Mouse (Mus musculus) heart, postnatal 25 days (tissue): ENCODE measurements around the gene Tent5d. TPM values are rescaled to one million over a fixed set of nuclear protein-coding genes. Genes with fewer than 3 reads are reported as not detected.

ENCODE experiments used
- DNase-seq: peaks from one replicate; pipeline ENCODE4 v3.0.0; 2022; ENCODE audit warnings: low spot score
- intact Hi-C: fragments of 180-260 bp; cut with DNase I; formaldehyde crosslinking; loops from one replicate; pipeline ENCODE4 v1.15.1; 2025
- total RNA-seq, 2 experiments: library from RNA; stranded (reverse); gene quantifications; 2 replicates each; pipeline ENCODE4 v1.2.3; 2021

Tent5d gene
- total RNA-seq = not detected

- intact Hi-C loops = no loop called here
- no peak for DNase-seq
Observed at GRCm38 (mm10) chrX:107792290-107792689, at the start of gene Tent5d. Gene Tent5d (plus strand): TSS chrX:107792590.

- DNase-seq = no peak
- intact Hi-C loops = no loop called here
Observed at GRCm38 (mm10) chrX:107767896-107768295, 24.5 kb upstream of the Tent5d start.

GRCm38 (mm10) chrX:107790136-107790535 is 2.3 kb upstream of the Tent5d start:
- intact Hi-C loops = no loop called here
- DNase-seq = no peak

GRCm38 (mm10) chrX:107790750-107791493 is 1.5 kb upstream of the Tent5d start:
- intact Hi-C loops = no loop called here
- no peak for DNase-seq

- DNase-seq = no peak
- intact Hi-C loops = no loop called here
Observed at GRCm38 (mm10) chrX:107795785-107796184, 3.4 kb downstream of the Tent5d start.

- intact Hi-C loops = no loop called here
- DNase-seq = no peak
Observed at GRCm38 (mm10) chrX:107796919-107797318, 4.5 kb downstream of the Tent5d start.

- no peak for DNase-seq
- intact Hi-C loops = no loop called here
Observed at GRCm38 (mm10) chrX:107812120-107812519, 19.7 kb downstream of the Tent5d start.

GRCm38 (mm10) chrX:107815502-107816217 is 23.3 kb downstream of the Tent5d start:
- intact Hi-C loops = loop anchor here (2.0 kb wide), 1 partner anchor 723 kb away; no protein-coding TSS in a partner anchor
- DNase-seq = peak; percentile 1

GRCm38 (mm10) chrX:107816218-107816554 is 23.8 kb downstream of the Tent5d start, which contains the start of gene 2610002M06Rik:
Gene 2610002M06Rik (minus strand): TSS chrX:107816334.
- intact Hi-C loops = loop anchor here (2.0 kb wide), 1 partner anchor 723 kb away; no protein-coding TSS in a partner anchor

GRCm38 (mm10) chrX:107816726-107817125 is 24.3 kb downstream of the Tent5d start:
- no peak for DNase-seq
- intact Hi-C loops = loop anchor here (2.0 kb wide), 1 partner anchor 722 kb away; no protein-coding TSS in a partner anchor

More at GRCm38 (mm10) chrX:107816218-107816554, 23.8 kb downstream of the Tent5d start, which contains the start of gene 2610002M06Rik:
- DNase-seq = peak; percentile 70

GRCm38 (mm10) chrX:107858165-107858564 is 65.8 kb downstream of the Tent5d start:
- no peak for DNase-seq
- intact Hi-C loops = no loop called here

Other genes starting within 250 kb of the Tent5d start
- gene Tbx22, start 124.6 kb upstream of the Tent5d start, total RNA-seq = not detected
- 1 to 10 TPM; 4.9 to 5.6 TPM for gene 2610002M06Rik, start 23.7 kb downstream of the Tent5d start, total RNA-seq
- gene Gm732, start 155.9 kb downstream of the Tent5d start, total RNA-seq = not detected